Mouse (Mus musculus) heart, embryonic 14.5 days (tissue): ENCODE results near the gene Zfp160. TPM values are rescaled to one million over a fixed set of nuclear protein-coding genes. Genes with fewer than 3 reads are reported as not detected.
"Not testable (repeated sequence)": the region's sequence is repeated elsewhere in the genome, so short reads cannot be mapped to it uniquely, and the experiment has no call there.

Source experiments
- ATAC-seq: fragments of 200-750 bp; cut with Nextera tagmentation; 2 replicates; pipeline ENCODE4 v1.8.0; 2017; ENCODE audit warnings: low read depth, moderate TSS enrichment; ENCODE audit not compliant: insufficient number of reproducible peaks, insufficient read depth, low FRiP score
- H3K27ac ChIP-seq, 2 experiments: fragments of 200-500 bp in 1 of 2; fragments of 300-500 bp in 1 of 2; sonication (generic) in 1 of 2; replicated peaks in 1 of 2; 2 replicates each; pipeline ENCODE4 v1.5.1; 2012 to 2014; ENCODE audit warnings: low read depth in 2 of 2, low read length in 2 of 2, control low read depth in 1 of 2, mild to moderate bottlenecking in 1 of 2, mixed read lengths in 1 of 2; ENCODE audit not compliant: control insufficient read depth in 1 of 2, insufficient read depth in 1 of 2
- H3K27me3 ChIP-seq: fragments of 300-500 bp; sonication (generic); 2 replicates; pipeline ENCODE4 v1.6.1; 2014; ENCODE audit warnings: mild to moderate bottlenecking, low read length, control low read depth; ENCODE audit not compliant: control insufficient read depth, insufficient read depth
- H3K36me3 ChIP-seq: fragments of 300-500 bp; sonication (generic); 2 replicates; pipeline ENCODE4 v1.6.1; 2014; ENCODE audit warnings: mild to moderate bottlenecking, control low read depth, low read length, mixed read lengths; ENCODE audit not compliant: control insufficient read depth, insufficient read depth
- H3K4me1 ChIP-seq, 2 experiments: fragments of 200-500 bp in 1 of 2; fragments of 300-500 bp in 1 of 2; sonication (generic) in 1 of 2; 2 replicates each; pipeline ENCODE4 v1.6.1; 2012 to 2014; ENCODE audit warnings: low read length in 2 of 2, control low read depth in 1 of 2, mixed read lengths in 1 of 2; ENCODE audit not compliant: control insufficient read depth in 2 of 2, insufficient read depth in 2 of 2
- H3K4me2 ChIP-seq: fragments of 300-500 bp; sonication (generic); 2 replicates; pipeline ENCODE4 v1.6.1; 2014; ENCODE audit warnings: mild to moderate bottlenecking, low read length
- H3K4me3 ChIP-seq, 2 experiments: fragments of 200-500 bp in 1 of 2; fragments of 300-500 bp in 1 of 2; sonication (generic) in 1 of 2; 2 replicates each; pipeline ENCODE4 v1.5.1; 2012 to 2014; ENCODE audit warnings: low read length in 2 of 2, mild to moderate bottlenecking in 2 of 2, control low read depth in 1 of 2, low read depth in 1 of 2, moderate library complexity in 1 of 2; ENCODE audit not compliant: control insufficient read depth in 1 of 2, insufficient read depth in 1 of 2
- H3K9ac ChIP-seq: fragments of 300-500 bp; sonication (generic); 2 replicates; pipeline ENCODE4 v1.6.1; 2014; ENCODE audit warnings: mild to moderate bottlenecking, low read length
- H3K9me3 ChIP-seq: fragments of 300-500 bp; sonication (generic); 2 replicates; pipeline ENCODE4 v1.6.1; 2016; ENCODE audit warnings: low read length, control low read depth; ENCODE audit not compliant: control insufficient read depth
- WGBS: fragments of 180-500 bp; shearing (Covaris S2); extraction: QIAGEN DNeasy Blood & Tissue Kit; methylation state at CpG from one replicate; pipeline ENCODE4 v1.1.7; 2014; 5-methylcytosine and 5-hydroxymethylcytosine counted together
- polyA plus RNA-seq: library from polyadenylated mRNA; unstranded; fragments of >200 nt; fragmentation: Nextera tagmentation; extraction: Ambion mirVana; gene quantifications from 2 replicates; pipeline ENCODE4 v1.2.1, GENCODE M21; 2014

Zfp160 gene
- polyA plus RNA-seq, 1 experiment from 2014 or later, result 13.3 TPM

DNA sequence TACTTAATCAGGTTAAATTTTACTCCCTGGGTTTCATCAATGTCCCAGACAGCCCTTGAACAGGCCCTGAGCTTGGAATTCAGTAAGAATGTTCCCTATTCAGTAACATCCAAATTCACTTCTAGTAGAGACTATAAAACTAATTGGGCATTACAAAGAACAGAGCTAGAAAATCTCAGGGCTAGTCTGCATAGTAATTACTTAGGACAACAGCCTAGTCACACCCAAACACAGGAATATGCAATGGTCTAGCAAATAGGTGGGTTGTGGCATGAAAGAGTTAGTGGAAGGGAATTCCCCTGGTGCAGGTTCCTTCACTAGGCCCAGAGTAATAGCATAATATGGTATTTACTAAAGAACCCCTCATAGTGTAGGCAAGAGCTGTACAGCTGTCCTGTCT is 58.3 kb downstream of the Zfp160 start:
- Histone ChIP-seq H3K9me3 (no peaks in the 10 kb centered on the region), H3K4me3 (no peak overlapping the region), H3K4me2 (no peak overlapping the region), H3K27ac (no peak overlapping the region), H3K4me1 (no peaks in the 10 kb centered on the region), H3K36me3 (no peaks in the 10 kb centered on the region), H3K27me3 (no peaks in the 10 kb centered on the region), H3K9ac (no peak overlapping the region)
- no peak for ATAC-seq

DNA sequence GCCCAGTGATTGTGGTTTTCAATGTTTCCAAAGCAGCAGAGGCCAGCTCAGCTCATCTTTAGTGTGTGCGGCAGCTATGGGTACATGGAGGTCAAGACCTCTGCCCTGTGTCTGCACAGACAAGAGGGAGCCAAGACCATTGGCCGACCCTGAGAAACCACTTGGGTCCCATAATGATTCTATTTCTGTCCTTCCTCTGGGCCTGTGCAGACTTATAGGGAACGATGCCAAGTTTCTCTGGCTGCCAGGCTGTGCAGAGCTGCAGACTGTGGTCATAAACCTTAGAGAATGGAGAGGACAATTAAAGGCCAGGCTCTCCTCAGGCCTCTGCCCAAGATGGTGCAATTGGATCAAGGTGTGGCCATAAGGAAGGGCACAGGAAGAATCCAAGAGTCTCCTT is 60.7 kb downstream of the Zfp160 start:
- not testable (repeated sequence) for H3K4me2 ChIP-seq, H3K9ac ChIP-seq, H3K27me3 ChIP-seq, H3K27ac ChIP-seq, H3K4me3 ChIP-seq, H3K36me3 ChIP-seq, H3K4me1 ChIP-seq, H3K9me3 ChIP-seq
- WGBS, result no CpG with 5 or more reads among the region's 3 CpGs
- peak; percentile 89 for ATAC-seq

DNA sequence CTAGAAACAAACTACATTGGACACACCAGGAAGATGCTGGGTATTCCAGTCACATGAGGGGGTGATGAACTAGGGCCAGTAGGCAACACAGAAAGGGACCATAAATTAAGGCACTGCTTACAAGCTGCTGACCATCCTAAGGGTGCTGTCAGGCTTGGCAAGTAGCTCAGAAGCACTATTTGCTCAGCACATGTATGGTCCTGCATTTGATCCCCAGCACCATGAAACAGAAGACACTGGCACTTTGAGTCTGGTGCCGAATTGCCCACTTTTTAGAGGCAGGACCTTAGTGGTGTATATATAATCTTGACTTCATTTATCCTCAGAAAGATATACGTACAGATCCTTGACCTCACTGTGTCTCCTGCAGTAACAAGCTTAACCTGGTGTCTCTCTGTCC is 62.3 kb downstream of the Zfp160 start:
- not testable (repeated sequence) for H3K27ac ChIP-seq, H3K4me3 ChIP-seq, ATAC-seq, H3K4me2 ChIP-seq, H3K4me1 ChIP-seq, H3K9me3 ChIP-seq, H3K9ac ChIP-seq, H3K36me3 ChIP-seq, H3K27me3 ChIP-seq
- 76% methylated on average over 2 of the region's 2 CpGs for WGBS

Other genes with a start within 250 kb of the Zfp160 start
- not detected in 2 replicates for gene Vmn1r228, start 222.7 kb upstream of the Zfp160 start, polyA plus RNA-seq
- gene Vmn1r229, start 197.3 kb upstream of the Zfp160 start, polyA plus RNA-seq, result not detected in 2 replicates
- gene Vmn1r230, start 168.5 kb upstream of the Zfp160 start, polyA plus RNA-seq, result not detected in 2 replicates
- gene Vmn1r231, start 103.8 kb upstream of the Zfp160 start, polyA plus RNA-seq, result not detected in 2 replicates
- not detected in 2 replicates for gene Vmn1r232, start 89.2 kb upstream of the Zfp160 start, polyA plus RNA-seq
- gene Ppp2r1a, start 63.6 kb upstream of the Zfp160 start, polyA plus RNA-seq, result 369 and 372 TPM in 2 replicates
- not detected in 2 replicates for gene Vmn1r233, start 12.4 kb upstream of the Zfp160 start, polyA plus RNA-seq
- not detected in 2 replicates for gene Vmn1r234, start 217.2 kb downstream of the Zfp160 start, polyA plus RNA-seq
- not detected in 2 replicates for gene Vmn1r235, start 247.5 kb downstream of the Zfp160 start, polyA plus RNA-seq